12 mouse cellular contexts compared by ENCODE assay signal in the genomic region with DNA sequence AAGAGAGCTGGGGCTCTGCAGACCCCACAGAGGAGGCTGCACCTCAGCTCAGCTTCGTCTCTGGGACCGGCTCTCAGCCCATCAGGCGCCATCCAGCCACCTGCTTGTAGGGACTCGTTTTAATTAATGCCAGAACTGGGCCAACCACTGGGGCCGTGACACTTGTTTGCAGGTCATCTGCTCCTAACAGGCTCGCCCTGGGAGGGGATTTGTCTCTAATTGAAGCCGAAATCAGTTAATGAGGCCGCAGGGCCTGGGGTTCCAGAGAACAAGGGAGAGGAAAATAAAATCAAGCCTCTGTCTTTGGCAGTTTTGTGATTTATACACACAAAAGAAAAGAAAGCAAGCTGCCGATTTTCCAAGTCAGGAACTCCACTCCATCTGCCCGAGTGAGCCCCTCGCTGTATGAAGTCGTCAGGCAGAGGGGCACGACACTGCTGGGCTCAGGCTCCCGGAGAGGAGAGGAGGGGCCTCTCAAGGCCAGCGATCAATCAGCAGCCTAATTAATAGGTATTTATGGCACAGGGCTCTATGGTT.
DNase-seq lines count a peak whose midpoint lies in the region; ATAC-seq lines count a peak whose summit lies in the region.
"Had no signal": no experiment of that assay in that cellular context is flagged by ENCODE, and none has a peak within 500 bp of the region (broad histone marks: within the 10 kb centered on the region; RNA-seq: fewer than 3 reads in every experiment).

No protein-coding gene starts in this region.

- no peaks in the 10 kb centered on the region for H3K9me3 ChIP-seq in forebrain, embryonic 11.5 days (ENCODE audit: control insufficient read depth, low read length)
- no peaks in the 10 kb centered on the region for H3K9me3 ChIP-seq in neural tube, embryonic 12.5 days
- H3K9me3 ChIP-seq: G1E had no signal

- WGBS in forebrain, embryonic 11.5 days: under 1% methylated on average over 15 of the region's 15 CpGs
- WGBS in neural tube, embryonic 12.5 days: 4% methylated on average over 15 of the region's 15 CpGs

- DNase-seq in embryo, embryonic 11.5 days (ENCODE audit: low read depth, low spot score): peak; percentile 19
- peak; percentile 88 for DNase-seq in forebrain, embryonic 11.5 days (ENCODE audit: low spot score)
- DNase-seq in hindlimb bud, embryonic 11.5 days (ENCODE audit: extremely low spot score, low read depth, low spot score): peak; percentile 37
- no peak for DNase-seq in cerebellum, adult 9-11 months
- DNase-seq in kidney, postnatal 36 days: no peak
- no peak for DNase-seq in kidney, postnatal 25 days
- DNase-seq: adrenal gland, postnatal 25 days; cerebellum, postnatal 36 days; gastrocnemius, postnatal 10 days; lung, adult 2 months had no signal

- H3K27ac ChIP-seq in forebrain, embryonic 11.5 days (ENCODE audit: low read depth, low read length): peak overlapping the region; percentile 68
- H3K27ac ChIP-seq in neural tube, embryonic 12.5 days: no peak overlapping the region

- H3K27me3 ChIP-seq in forebrain, embryonic 11.5 days (ENCODE audit: control insufficient read depth, insufficient read depth, low read length): peaks cover 6% of the 10 kb centered on the region
- H3K27me3 ChIP-seq in neural tube, embryonic 12.5 days (replicated peaks): peaks cover 21% of the 10 kb centered on the region; the same call in 1 of the 2 replicates

- ATAC-seq in forebrain, embryonic 11.5 days (replicated peaks; ENCODE audit: low FRiP score): peak; percentile 85
- ATAC-seq in neural tube, embryonic 12.5 days (ENCODE audit: low FRiP score, low read depth): peak; percentile 76

- peak overlapping the region; percentile 24; the same call in 1 of the 2 replicates for H3K4me2 ChIP-seq in forebrain, embryonic 11.5 days (ENCODE audit: low read depth, low read length, severe bottlenecking)
- H3K4me2 ChIP-seq in neural tube, embryonic 12.5 days (replicated peaks): peak overlapping the region; percentile 45

- no peak overlapping the region for H3K4me3 ChIP-seq in forebrain, embryonic 11.5 days (ENCODE audit: low read depth, low read length)
- no peak overlapping the region for H3K4me3 ChIP-seq in neural tube, embryonic 12.5 days

- no peak overlapping the region; the same call in 1 of the 2 replicates for H3K9ac ChIP-seq in forebrain, embryonic 11.5 days (ENCODE audit: low read length)
- no peak overlapping the region for H3K9ac ChIP-seq in neural tube, embryonic 12.5 days

- no peaks in the 10 kb centered on the region for H3K36me3 ChIP-seq in forebrain, embryonic 11.5 days (ENCODE audit: control insufficient read depth, insufficient read depth, low read length)
- no peaks in the 10 kb centered on the region for H3K36me3 ChIP-seq in neural tube, embryonic 12.5 days
- H3K36me3 ChIP-seq: G1E had no signal

- H3K4me1 ChIP-seq in forebrain, embryonic 11.5 days (replicated peaks; ENCODE audit: control insufficient read depth, insufficient read depth, low read length): peaks cover 23% of the 10 kb centered on the region
- H3K4me1 ChIP-seq in neural tube, embryonic 12.5 days: peaks cover 18% of the 10 kb centered on the region

Comparison
In these comparisons a context has a peak if more than half of its experiments do, and no peak if none do; other contexts are left out.
1. DNase-seq: peak in embryo, embryonic 11.5 days (single experiment), forebrain, embryonic 11.5 days (single experiment) and hindlimb bud, embryonic 11.5 days (single experiment); none in cerebellum, adult 9-11 months (single experiment), kidney, postnatal 36 days (0 of 2) and kidney, postnatal 25 days (0 of 2).